Mouse (Mus musculus) cerebellum, adult 2 months (tissue): ENCODE results near the gene Atp5g1.
A peak's percentile ranks its signal among the peaks of the same experiment; 100 is the strongest.

Experiments
- CTCF ChIP-seq: fragments of 200-500 bp; IDR thresholded peaks from 2 replicates; pipeline ENCODE4 v1.5.1; 2011; ENCODE audit warnings: low read depth, mild to moderate bottlenecking, control low read depth, low read length, moderate library complexity, borderline replicate concordance; ENCODE audit not compliant: insufficient read depth
- POLR2A ChIP-seq: fragments of 200-500 bp; IDR thresholded peaks from 2 replicates; pipeline ENCODE4 v1.6.1; 2011; ENCODE audit warnings: low read length, control low read depth, borderline replicate concordance; ENCODE audit not compliant: insufficient read depth

DNA sequence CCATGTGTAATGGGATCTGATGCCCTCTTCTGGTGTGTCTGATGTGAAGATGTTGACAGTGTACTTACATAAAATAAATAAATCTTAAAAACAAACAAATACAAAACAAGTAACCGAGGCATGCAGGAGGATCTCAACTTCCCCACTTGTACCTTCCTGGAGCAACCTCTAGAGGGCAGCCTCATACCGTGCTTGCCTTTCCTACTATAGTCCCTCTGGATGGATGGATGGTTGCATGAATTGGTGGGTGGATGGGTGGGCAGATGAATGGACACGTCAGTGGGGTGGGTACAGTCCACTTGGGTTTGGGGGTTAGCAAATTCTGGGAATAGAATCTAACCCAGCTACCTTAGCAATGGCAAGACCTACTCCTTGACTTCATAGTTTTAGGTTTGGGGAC, 17.9 kb upstream of the Atp5g1 start:
- TF ChIP-seq CTCF: peak; percentile 87
- no peak for TF ChIP-seq POLR2A
